Mouse (Mus musculus): ENCODE measurements around the gene Slc25a48.

DNA sequence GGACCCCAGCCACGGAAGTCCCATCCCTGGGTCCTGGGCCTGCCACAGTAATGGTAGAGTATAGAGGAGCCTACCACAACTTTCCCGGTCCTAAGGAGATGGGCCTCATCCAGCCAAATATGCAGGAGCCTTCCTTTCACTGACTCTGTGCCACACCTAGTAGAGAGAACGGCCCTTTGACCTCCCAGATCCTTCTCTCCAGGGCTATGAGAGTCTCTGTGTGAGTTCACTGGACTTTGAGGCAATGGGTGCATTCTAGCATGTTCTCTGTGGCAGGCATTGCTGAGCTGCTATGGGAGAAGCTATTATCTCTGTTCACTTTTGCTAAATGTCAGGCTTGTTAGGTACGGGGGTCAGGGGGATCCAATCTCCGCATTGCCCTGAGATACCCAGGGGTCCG is 25.6 kb downstream of the Slc25a48 start:
- TF ChIP-seq CTCF (IDR thresholded peaks at IDR 0.05; ENCODE audit: low read depth) = no peak
- no peak for TF ChIP-seq EP300 (optimal IDR thresholded peaks at IDR 0.05)

All from stomach, postnatal 0 days (tissue).